Mouse (Mus musculus): Measurements from ENCODE around the gene Btbd9. TPM values are rescaled to one million over a fixed set of nuclear protein-coding genes. Genes with fewer than 3 reads are reported as not detected.

Gene Btbd9
- total RNA-seq, 1 experiment from 2014 or later = 33.4 TPM

DNA sequence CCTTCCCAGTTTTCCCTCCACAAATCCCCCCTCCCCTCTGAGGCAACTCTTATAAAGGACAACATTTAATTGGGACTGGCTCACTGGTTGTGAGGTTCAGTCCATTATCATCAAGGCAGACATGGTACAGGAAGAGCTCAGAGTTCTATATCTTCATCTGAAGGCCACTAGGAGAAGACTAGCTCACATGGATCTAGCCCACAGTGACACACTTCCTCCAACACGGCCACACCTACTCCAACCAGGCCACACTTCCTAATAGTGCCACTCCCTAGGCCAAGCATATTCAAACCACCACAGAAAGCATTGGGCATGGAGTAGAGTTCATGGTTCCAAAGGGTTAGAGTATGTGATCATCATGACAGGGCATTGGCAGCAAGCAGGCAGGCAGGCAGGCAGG lies 249.4 kb downstream of the Btbd9 start:
- no peak for ATAC-seq (replicated peaks in 1 of 2; ENCODE audit: insufficient read depth in 1 of 2, low FRiP score in 2 of 2, low TSS enrichment in 1 of 2, low read depth in 1 of 2, poor library complexity in 2 of 2, severe bottlenecking in 2 of 2)

DNA sequence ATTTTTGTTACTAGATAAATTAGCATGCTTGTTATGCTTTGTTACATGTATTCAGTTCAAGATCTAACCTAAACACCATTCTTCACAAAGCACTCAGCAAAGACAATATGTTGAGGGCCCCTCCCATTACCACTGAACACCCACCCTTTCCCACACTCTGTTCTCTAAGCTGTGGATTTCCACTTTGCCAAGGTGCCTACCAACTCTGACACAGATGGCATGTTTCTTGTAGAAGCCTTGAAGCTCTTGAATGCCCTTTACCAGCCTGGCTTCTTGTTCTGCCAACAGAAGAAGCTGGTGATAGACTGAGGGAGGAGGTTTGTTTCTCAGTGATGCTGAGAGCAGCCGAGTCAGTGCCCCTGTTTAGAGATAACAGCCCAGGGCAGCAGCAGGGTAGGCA lies 256.0 kb downstream of the Btbd9 start:
- no peak for ATAC-seq (replicated peaks in 1 of 2; ENCODE audit: insufficient read depth in 1 of 2, low FRiP score in 2 of 2, low TSS enrichment in 1 of 2, low read depth in 1 of 2, poor library complexity in 2 of 2, severe bottlenecking in 2 of 2)

- no peak for ATAC-seq (replicated peaks in 1 of 2; ENCODE audit: insufficient read depth in 1 of 2, low FRiP score in 2 of 2, low TSS enrichment in 1 of 2, low read depth in 1 of 2, poor library complexity in 2 of 2, severe bottlenecking in 2 of 2)
Measured at GRCm38 (mm10) chr17:30312688-30313087, 263.6 kb downstream of the Btbd9 start.

DNA sequence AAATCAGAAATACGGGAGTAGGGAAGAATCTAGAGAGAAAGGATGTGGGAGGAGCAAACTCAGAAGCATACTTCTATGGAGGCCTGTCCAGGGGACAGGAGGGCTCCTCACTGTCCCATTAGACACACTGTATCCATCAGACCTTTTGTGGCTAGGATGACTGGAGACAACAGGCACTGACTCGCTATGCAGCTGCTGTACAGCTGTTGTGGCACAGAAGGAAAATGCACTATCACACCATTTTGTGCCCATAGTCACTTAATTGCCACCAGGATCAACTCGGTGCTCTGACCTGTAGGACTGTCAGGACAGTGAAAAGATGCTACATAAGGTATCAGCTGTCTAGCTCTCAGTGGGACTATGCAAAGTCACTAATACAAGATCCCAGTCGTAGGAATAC lies 266.7 kb downstream of the Btbd9 start:
- ATAC-seq (replicated peaks in 1 of 2; ENCODE audit: insufficient read depth in 1 of 2, low FRiP score in 2 of 2, low TSS enrichment in 1 of 2, low read depth in 1 of 2, poor library complexity in 2 of 2, severe bottlenecking in 2 of 2) = no peak

DNA sequence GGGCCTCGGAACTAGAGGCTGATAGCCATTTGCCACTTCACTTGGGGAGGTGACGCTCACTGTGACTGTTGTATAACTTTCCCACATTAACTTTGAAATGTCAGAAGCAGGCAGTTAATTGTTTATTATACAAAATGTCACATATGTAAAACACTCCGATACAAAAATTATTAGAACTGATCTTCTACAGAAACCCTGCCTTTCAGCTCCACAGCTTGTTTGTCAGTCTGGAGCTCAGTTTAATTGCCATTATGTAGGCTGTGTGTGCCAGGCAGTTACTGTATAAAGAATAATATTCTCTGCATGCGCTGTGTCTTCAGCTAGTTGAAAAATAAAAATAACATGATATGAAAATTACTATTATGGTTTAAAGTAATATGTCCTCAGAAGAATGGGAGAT lies 267.4 kb downstream of the Btbd9 start:
- ATAC-seq (replicated peaks in 1 of 2; ENCODE audit: insufficient read depth in 1 of 2, low FRiP score in 2 of 2, low TSS enrichment in 1 of 2, low read depth in 1 of 2, poor library complexity in 2 of 2, severe bottlenecking in 2 of 2) = no peak

GRCm38 (mm10) chr17:30308317-30308716 lies 268.0 kb downstream of the Btbd9 start:
- ATAC-seq (replicated peaks in 1 of 2; ENCODE audit: insufficient read depth in 1 of 2, low FRiP score in 2 of 2, low TSS enrichment in 1 of 2, low read depth in 1 of 2, poor library complexity in 2 of 2, severe bottlenecking in 2 of 2) = no peak

- no peak for ATAC-seq (replicated peaks in 1 of 2; ENCODE audit: insufficient read depth in 1 of 2, low FRiP score in 2 of 2, low TSS enrichment in 1 of 2, low read depth in 1 of 2, poor library complexity in 2 of 2, severe bottlenecking in 2 of 2)
Measured at GRCm38 (mm10) chr17:30307168-30307567, 269.1 kb downstream of the Btbd9 start.

- no peak for ATAC-seq (replicated peaks in 1 of 2; ENCODE audit: insufficient read depth in 1 of 2, low FRiP score in 2 of 2, low TSS enrichment in 1 of 2, low read depth in 1 of 2, poor library complexity in 2 of 2, severe bottlenecking in 2 of 2)
Measured at GRCm38 (mm10) chr17:30304766-30305165, 271.5 kb downstream of the Btbd9 start.

DNA sequence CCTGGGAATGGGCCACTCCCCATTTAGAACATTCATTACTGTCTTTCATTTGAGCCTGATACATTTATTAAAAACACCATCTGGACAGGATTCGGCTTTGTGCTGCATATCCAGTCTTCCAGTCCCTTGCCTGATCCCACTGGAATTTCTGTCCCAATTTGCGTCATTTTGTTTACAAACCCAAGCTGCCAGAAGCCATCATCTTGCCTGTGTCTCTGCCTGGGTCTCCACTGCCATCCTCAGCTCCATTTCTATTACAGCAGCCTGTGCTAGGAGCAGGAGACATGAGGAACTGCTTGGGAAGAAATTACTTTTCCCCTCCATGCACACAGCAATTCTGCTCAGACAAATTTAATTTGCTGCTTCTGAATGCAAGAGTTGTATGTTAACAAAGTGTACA lies 274.9 kb downstream of the Btbd9 start:
- no peak for ATAC-seq (replicated peaks in 1 of 2; ENCODE audit: insufficient read depth in 1 of 2, low FRiP score in 2 of 2, low TSS enrichment in 1 of 2, low read depth in 1 of 2, poor library complexity in 2 of 2, severe bottlenecking in 2 of 2)

- ATAC-seq (replicated peaks in 1 of 2; ENCODE audit: insufficient read depth in 1 of 2, low FRiP score in 2 of 2, low TSS enrichment in 1 of 2, low read depth in 1 of 2, poor library complexity in 2 of 2, severe bottlenecking in 2 of 2) = no peak
Measured at GRCm38 (mm10) chr17:30297432-30297831, 278.9 kb downstream of the Btbd9 start.

DNA sequence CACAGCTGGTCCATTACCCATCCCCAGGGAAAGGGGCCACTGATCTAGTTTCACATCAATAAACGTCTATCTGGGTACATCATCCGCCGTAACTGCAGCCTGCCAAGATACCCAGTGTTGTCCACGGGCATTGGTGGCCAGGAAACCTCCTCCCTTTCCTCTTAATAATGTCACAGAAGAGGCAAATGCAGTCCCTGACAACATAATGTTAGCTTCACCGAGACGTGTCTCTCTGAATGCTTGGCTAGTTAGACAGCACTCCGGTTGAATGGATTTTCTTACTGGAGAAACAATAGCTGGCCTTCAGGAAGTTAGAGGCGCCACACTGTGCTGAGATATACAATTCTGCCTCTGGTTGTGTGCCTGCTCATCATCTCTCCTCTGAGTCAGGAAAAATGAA lies 280.2 kb downstream of the Btbd9 start:
- no peak for ATAC-seq (replicated peaks in 1 of 2; ENCODE audit: insufficient read depth in 1 of 2, low FRiP score in 2 of 2, low TSS enrichment in 1 of 2, low read depth in 1 of 2, poor library complexity in 2 of 2, severe bottlenecking in 2 of 2)

DNA sequence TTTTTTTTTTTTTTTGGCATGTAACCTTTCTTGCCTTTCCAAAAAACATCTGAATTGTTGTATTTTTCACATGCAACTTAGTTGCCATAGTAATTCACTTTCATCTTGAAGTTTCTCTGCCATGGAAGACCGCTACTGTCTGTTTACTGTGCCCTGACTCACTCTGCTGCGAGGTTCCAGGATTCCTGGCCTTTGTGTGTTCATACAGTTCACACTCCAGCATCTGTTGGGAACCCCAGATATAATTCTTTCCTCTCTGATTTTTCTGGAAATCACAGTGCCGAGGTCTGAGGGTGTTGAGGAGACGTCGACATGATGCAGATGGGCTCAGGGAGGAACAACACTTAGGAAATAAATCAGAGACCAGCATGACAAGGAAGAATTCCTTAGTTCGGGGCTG lies 283.6 kb downstream of the Btbd9 start:
- ATAC-seq (replicated peaks in 1 of 2; ENCODE audit: insufficient read depth in 1 of 2, low FRiP score in 2 of 2, low TSS enrichment in 1 of 2, low read depth in 1 of 2, poor library complexity in 2 of 2, severe bottlenecking in 2 of 2) = no peak

GRCm38 (mm10) chr17:30285641-30286040 lies 290.6 kb downstream of the Btbd9 start:
- no peak for ATAC-seq (replicated peaks in 1 of 2; ENCODE audit: insufficient read depth in 1 of 2, low FRiP score in 2 of 2, low TSS enrichment in 1 of 2, low read depth in 1 of 2, poor library complexity in 2 of 2, severe bottlenecking in 2 of 2)

- ATAC-seq (replicated peaks in 1 of 2; ENCODE audit: insufficient read depth in 1 of 2, low FRiP score in 2 of 2, low TSS enrichment in 1 of 2, low read depth in 1 of 2, poor library complexity in 2 of 2, severe bottlenecking in 2 of 2) = no peak
Measured at GRCm38 (mm10) chr17:30283460-30284050, 292.7 kb downstream of the Btbd9 start.

DNA sequence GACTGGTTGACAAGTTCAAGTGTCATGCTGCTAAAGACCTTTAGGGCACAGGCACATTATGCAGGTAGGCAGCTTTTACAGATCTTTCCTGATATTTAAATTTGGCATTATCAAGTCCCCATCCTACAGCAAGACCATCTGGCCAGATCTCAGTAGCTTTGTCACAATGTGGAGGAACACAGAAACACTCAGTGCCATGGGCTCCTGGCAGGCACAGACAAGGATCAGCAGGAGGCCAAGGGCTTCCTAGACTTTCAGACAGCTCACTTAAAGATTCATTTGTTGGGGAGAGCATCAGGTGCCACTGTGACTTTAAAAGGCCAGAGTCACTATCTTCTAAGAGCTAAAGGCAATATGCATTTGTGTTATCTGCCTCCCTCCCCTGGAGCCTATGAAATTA lies 293.3 kb downstream of the Btbd9 start:
- ATAC-seq (replicated peaks in 1 of 2; ENCODE audit: insufficient read depth in 1 of 2, low FRiP score in 2 of 2, low TSS enrichment in 1 of 2, low read depth in 1 of 2, poor library complexity in 2 of 2, severe bottlenecking in 2 of 2) = no peak

GRCm38 (mm10) chr17:30280323-30281118 lies 295.8 kb downstream of the Btbd9 start:
- ATAC-seq (replicated peaks in 1 of 2; ENCODE audit: insufficient read depth in 1 of 2, low FRiP score in 2 of 2, low TSS enrichment in 1 of 2, low read depth in 1 of 2, poor library complexity in 2 of 2, severe bottlenecking in 2 of 2) = peak; percentile 59 to 88

- ATAC-seq (replicated peaks in 1 of 2; ENCODE audit: insufficient read depth in 1 of 2, low FRiP score in 2 of 2, low TSS enrichment in 1 of 2, low read depth in 1 of 2, poor library complexity in 2 of 2, severe bottlenecking in 2 of 2) = no peak
Measured at GRCm38 (mm10) chr17:30279684-30280083, 296.6 kb downstream of the Btbd9 start.

DNA sequence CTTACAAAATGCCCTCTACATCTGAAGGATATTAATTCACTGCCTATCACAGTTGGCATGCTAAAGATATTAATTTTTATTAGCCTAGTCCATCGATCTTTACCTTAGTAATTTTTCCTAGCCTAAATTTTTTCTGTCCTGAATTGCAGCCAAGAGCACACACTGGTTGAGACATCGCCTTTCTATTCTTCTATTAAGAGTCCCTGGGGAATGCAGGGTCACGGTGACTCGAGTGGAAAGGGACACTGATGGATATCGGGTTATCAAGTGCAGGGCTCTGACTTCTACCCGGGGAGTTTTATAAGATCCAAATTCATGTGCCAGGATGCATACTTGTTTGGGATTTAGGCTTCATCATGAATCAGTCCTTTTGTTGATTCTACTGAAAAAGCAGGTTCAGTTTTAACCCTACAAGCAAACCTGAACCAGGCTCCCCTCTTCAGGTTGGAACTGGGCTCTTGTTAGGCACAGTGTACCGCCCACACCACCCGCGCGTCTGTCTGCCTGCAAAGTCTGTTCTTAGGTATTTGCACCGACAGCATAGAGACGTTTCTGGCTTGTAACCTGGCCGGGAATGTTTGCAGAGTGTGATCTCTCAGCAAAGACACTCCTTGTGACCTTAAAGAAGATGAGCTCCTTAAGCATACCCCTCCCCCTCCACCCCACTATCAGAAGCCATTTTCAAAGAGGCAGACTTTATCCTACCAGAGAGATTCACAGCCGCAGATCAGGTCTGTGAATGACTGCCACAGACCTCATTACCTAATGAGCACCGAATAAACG lies 297.5 kb downstream of the Btbd9 start:
- no peak for ATAC-seq (replicated peaks in 1 of 2; ENCODE audit: insufficient read depth in 1 of 2, low FRiP score in 2 of 2, low TSS enrichment in 1 of 2, low read depth in 1 of 2, poor library complexity in 2 of 2, severe bottlenecking in 2 of 2)
